Mouse (Mus musculus) hindbrain, embryonic 10.5 days (tissue): Measurements from ENCODE around the gene Cdc14a. TPM values are rescaled to one million over a fixed set of nuclear protein-coding genes. Genes with fewer than 3 reads are reported as not detected.

Experiments used
- DNase-seq: peaks from one replicate; pipeline ENCODE4 v3.0.0-alpha.2; 2017; ENCODE audit warnings: low spot score
- H3K27ac ChIP-seq: fragments of 300-500 bp; sonication (generic); 2 replicates; pipeline ENCODE4 v1.5.1; 2016; ENCODE audit warnings: mild to moderate bottlenecking, moderate library complexity
- H3K27me3 ChIP-seq: fragments of 300-500 bp; sonication (generic); 2 replicates; pipeline ENCODE4 v1.6.1; 2016; ENCODE audit warnings: mild to moderate bottlenecking; ENCODE audit not compliant: poor library complexity, insufficient read depth, severe bottlenecking
- H3K36me3 ChIP-seq: fragments of 300-500 bp; sonication (generic); 2 replicates; pipeline ENCODE4 v1.6.1; 2016; ENCODE audit warnings: mild to moderate bottlenecking, moderate library complexity
- H3K4me1 ChIP-seq: fragments of 300-500 bp; sonication (generic); replicated peaks from 2 replicates; pipeline ENCODE4 v1.6.1; 2016; ENCODE audit warnings: mild to moderate bottlenecking
- H3K4me3 ChIP-seq: fragments of 300-500 bp; sonication (generic); 2 replicates; pipeline ENCODE4 v1.5.1; 2016; ENCODE audit warnings: mild to moderate bottlenecking, moderate library complexity
- H3K9me3 ChIP-seq: fragments of 300-500 bp; sonication (generic); 2 replicates; pipeline ENCODE4 v1.6.1; 2016; ENCODE audit warnings: mild to moderate bottlenecking, moderate library complexity
- WGBS: fragments of 180-500 bp; shearing (Covaris S2); methylation state at CpG from one replicate; pipeline ENCODE4 v1.1.7; 2016; 5-methylcytosine and 5-hydroxymethylcytosine counted together
- polyA plus RNA-seq: library from polyadenylated mRNA; unstranded; fragments of >200 nt; fragmentation: Nextera tagmentation; extraction: Ambion mirVana; gene quantifications from 2 replicates; pipeline ENCODE4 v1.2.1, GENCODE M21; 2016

Gene Cdc14a
- polyA plus RNA-seq, 1 experiment from 2014 or later, result 14.4 TPM

DNA sequence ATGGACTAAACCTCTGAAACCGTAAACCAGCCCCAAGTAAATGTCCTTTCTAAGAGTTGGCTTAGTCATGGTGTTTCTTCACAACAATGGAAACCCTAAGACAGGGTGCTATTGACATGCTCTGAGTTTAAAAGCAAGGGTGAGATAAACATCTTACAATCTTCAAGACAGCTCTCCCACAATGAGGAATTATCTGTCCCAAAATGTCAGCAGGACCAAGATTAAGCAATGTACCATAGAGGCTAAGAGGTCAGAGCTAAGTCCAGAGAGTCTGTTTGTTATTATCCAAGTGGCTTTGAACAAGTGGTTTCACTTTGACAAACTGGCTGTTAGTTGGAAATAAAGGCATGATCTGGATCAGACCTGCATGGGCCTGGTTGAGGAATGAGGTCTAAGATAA is 159.9 kb downstream of the Cdc14a start:
- no peaks in the 10 kb centered on the region for H3K27me3 ChIP-seq
- H3K9me3 ChIP-seq, result no peaks in the 10 kb centered on the region
- DNase-seq, result no peak
- no peaks in the 10 kb centered on the region for H3K36me3 ChIP-seq
- H3K4me1 ChIP-seq, result no peaks in the 10 kb centered on the region
- 89% methylated on average over 1 of the region's 1 CpGs for WGBS
- no peak overlapping the region for H3K27ac ChIP-seq
- H3K4me3 ChIP-seq, result no peak overlapping the region

- no peaks in the 10 kb centered on the region for H3K27me3 ChIP-seq
- no peak overlapping the region for H3K27ac ChIP-seq
- DNase-seq, result no peak
- 93% methylated on average over 5 of the region's 5 CpGs for WGBS
- H3K4me1 ChIP-seq, result no peaks in the 10 kb centered on the region
- no peaks in the 10 kb centered on the region for H3K9me3 ChIP-seq
- no peak overlapping the region for H3K4me3 ChIP-seq
- H3K36me3 ChIP-seq, result no peaks in the 10 kb centered on the region
These were observed 160.8 kb downstream of the Cdc14a start for GRCm38 (mm10) chr3:116263061-116263460.

- H3K9me3 ChIP-seq, result no peaks in the 10 kb centered on the region
- no peak overlapping the region for H3K4me3 ChIP-seq
- 59% methylated on average over 5 of the region's 5 CpGs for WGBS
- no peak overlapping the region for H3K27ac ChIP-seq
- H3K36me3 ChIP-seq, result no peaks in the 10 kb centered on the region
- DNase-seq, result no peak
- H3K27me3 ChIP-seq, result peaks cover 46% of the 10 kb centered on the region
- peaks cover 23% of the 10 kb centered on the region for H3K4me1 ChIP-seq
These were observed 167.7 kb downstream of the Cdc14a start for GRCm38 (mm10) chr3:116256104-116256503.

DNA sequence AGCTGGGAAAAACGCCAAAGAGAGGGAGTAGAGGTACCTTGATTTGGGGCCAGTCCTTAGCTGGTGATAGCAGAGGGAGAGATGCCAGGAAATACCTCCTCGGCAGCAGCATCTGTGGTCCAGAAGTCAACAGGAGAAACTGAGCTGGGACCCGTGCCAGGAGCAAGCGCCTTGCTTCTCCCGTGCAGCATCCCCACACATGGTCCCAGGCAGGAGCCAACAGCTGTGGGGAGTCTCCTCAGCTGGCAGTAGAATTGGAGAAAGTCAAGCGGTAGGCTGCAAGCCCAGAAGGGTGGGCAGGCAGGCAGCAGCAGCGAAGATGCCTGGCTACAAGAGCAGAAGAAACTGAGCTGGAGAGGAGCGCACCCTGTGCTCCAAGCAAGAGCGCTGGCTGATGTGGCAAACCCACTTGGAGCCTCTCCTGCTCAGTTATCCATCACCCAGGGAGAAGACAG is 170.7 kb downstream of the Cdc14a start, which contains the start of gene Gpr88:
Gene Gpr88, minus strand, starts transcription at position 427 of the 455 bp plus-strand sequence.
- Histone ChIP-seq H3K27me3 (peaks cover 76% of the 10 kb centered on the region), H3K36me3 (no peaks in the 10 kb centered on the region), H3K9me3 (no peaks in the 10 kb centered on the region), H3K27ac (peak within 1 kb of the TSS; percentile 78; the same call in 1 of the 2 replicates), H3K4me1 (peaks cover 26% of the 10 kb centered on the region), H3K4me3 (peak within 1 kb of the TSS; percentile 64)
- peak; percentile 50 for DNase-seq
- 4% methylated on average over 9 of the region's 9 CpGs for WGBS

DNA sequence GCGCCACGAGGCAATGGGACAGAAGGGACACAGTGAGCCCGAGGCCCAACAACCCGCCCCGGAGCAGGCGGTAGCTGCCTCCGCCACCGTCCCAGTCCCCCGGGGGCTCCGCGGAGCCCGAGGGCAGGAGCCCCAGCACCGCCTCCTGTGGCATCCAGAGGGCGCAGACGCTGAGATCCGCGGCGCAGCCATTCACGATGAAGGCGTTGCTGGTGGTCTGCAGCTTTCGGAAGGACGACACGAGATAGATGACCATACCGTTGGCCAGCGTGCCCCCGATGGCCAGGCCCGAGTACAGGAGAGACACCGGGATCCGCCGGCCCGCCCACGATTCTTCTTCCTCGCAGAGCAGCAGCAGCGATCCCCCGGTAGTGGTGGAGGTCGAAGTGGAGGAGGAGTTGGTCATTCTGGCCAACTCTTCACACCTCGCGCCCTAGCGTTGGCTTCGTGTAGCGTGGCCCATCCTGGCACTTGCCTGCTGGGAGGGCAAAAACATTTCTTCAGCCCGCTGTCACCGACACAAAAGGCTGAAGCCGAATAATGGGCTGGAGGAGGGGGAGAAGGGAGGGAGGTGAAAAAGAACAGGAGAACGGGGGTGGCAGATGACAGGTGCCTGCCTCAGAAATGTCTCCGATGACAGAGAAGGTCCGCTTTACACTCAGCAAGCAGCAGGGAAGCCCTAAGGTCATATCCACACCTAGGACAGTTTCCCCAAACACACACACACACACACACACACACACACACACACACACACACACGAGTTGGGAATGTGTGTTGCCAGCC is 171.4 kb downstream of the Cdc14a start:
- WGBS, result under 1% methylated on average over 48 of the region's 48 CpGs
- DNase-seq, result peak; percentile 63
- H3K9me3 ChIP-seq, result no peaks in the 10 kb centered on the region
- peaks cover 83% of the 10 kb centered on the region for H3K27me3 ChIP-seq
- peak overlapping the region; percentile 64 for H3K4me3 ChIP-seq
- peaks cover 32% of the 10 kb centered on the region for H3K4me1 ChIP-seq
- peak overlapping the region; percentile 78; the same call in 1 of the 2 replicates for H3K27ac ChIP-seq
- H3K36me3 ChIP-seq, result no peaks in the 10 kb centered on the region

DNA sequence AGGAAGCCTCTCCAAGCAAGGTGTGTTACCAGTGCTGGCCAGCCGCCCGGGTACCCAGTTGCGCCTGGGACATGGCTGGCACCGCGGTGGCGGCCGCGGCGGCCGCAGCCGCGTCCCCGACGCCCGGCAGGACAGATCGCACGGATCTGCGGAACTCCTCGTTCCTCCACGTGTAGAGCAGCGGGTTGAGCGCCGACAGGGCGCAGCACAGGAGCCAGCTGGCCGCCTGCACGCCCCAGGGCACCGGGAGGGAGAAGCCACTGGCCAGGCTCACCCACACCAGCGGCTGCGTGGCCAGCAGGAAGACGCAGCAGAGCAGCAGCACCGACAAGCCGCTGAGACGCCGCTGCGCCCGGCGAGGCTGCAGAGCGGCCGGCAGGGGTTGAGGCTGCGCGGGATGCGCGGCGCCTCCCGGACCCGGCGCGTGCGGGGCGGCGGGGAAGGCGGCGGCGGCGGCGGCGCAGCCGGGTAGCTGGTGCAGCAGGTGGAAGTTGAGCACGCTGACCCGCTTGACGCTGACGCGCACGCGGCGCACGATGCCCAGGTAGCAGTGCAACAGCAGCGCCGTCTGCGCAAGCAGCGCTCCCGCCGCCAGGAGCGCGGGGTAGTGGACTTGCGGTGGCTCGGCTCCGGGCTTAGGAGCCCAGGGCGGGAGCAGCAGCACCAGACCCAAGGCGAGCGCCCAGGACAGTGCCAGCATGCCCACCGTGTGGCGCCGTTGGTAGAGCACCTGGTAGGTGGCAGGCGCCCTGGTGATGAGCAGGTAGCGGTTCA is 172.2 kb downstream of the Cdc14a start:
- WGBS, result under 1% methylated on average over 86 of the region's 86 CpGs
- H3K9me3 ChIP-seq, result no peaks in the 10 kb centered on the region
- H3K27ac ChIP-seq, result peak overlapping the region; percentile 78
- DNase-seq, result peak; percentile 71
- peak overlapping the region; percentile 64 for H3K4me3 ChIP-seq
- H3K4me1 ChIP-seq, result peaks cover 32% of the 10 kb centered on the region
- H3K36me3 ChIP-seq, result no peaks in the 10 kb centered on the region
- peaks cover 83% of the 10 kb centered on the region for H3K27me3 ChIP-seq

DNA sequence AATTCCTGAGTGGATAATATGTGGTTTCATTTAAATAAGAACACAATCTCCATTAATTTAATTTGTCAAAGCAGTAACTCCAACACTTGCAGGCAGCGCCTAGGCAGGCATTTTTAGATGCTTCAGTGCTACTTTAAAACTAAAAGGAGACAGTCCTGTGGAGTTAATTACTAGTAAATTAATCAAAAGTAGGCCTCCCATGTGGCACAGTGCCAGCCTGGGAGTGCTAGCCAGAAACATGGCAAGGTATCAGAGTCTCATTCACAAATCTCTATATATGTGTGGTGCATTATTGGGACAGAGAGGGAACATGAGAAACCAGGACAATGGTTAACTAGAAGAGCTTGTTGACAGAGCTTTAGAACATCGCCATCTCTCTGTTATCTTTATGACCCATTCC is 174.8 kb downstream of the Cdc14a start:
- WGBS, result 93% methylated on average over 2 of the region's 2 CpGs
- no peak overlapping the region for H3K27ac ChIP-seq
- no peak overlapping the region for H3K4me3 ChIP-seq
- no peak for DNase-seq
- peaks cover 66% of the 10 kb centered on the region for H3K27me3 ChIP-seq
- no peaks in the 10 kb centered on the region for H3K36me3 ChIP-seq
- no peaks in the 10 kb centered on the region for H3K9me3 ChIP-seq
- H3K4me1 ChIP-seq, result peaks cover 32% of the 10 kb centered on the region

DNA sequence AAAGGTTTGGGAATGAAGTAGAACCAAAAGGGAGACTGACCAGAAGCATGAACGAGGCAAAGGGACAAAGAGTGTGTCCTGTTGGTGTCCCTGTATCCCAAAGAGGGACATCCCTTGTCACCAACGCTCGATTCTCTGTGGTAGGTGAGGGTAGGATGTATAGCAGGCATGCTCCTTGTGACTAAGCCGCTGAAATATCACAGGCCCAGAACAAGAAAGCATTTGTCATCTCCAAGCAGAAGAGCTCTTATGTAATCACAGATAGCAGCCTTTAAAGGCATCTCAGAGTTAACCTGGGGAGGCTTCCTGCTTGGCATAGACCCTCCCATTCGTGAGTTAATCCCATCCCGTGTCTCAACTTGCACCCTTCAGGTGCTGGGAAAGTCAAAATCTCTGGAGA is 179.4 kb downstream of the Cdc14a start:
- no peak for DNase-seq
- H3K36me3 ChIP-seq, result no peaks in the 10 kb centered on the region
- peaks cover 9% of the 10 kb centered on the region; the same call in 1 of the 2 replicates for H3K4me1 ChIP-seq
- peaks cover 20% of the 10 kb centered on the region for H3K27me3 ChIP-seq
- no peaks in the 10 kb centered on the region for H3K9me3 ChIP-seq
- H3K27ac ChIP-seq, result no peak overlapping the region
- WGBS, result 73% methylated on average over 6 of the region's 6 CpGs
- no peak overlapping the region for H3K4me3 ChIP-seq

- H3K4me3 ChIP-seq, result no peak overlapping the region
- no peak for DNase-seq
- WGBS, result 74% methylated on average over 9 of the region's 9 CpGs
- no peaks in the 10 kb centered on the region for H3K9me3 ChIP-seq
- peaks cover 3% of the 10 kb centered on the region; the same call in 1 of the 2 replicates for H3K4me1 ChIP-seq
- peaks cover 2% of the 10 kb centered on the region; the same call in 1 of the 2 replicates for H3K27me3 ChIP-seq
- H3K36me3 ChIP-seq, result no peaks in the 10 kb centered on the region
- H3K27ac ChIP-seq, result no peak overlapping the region
These were observed 181.1 kb downstream of the Cdc14a start for GRCm38 (mm10) chr3:116242685-116243084.

- Histone ChIP-seq H3K36me3 (no peaks in the 10 kb centered on the region), H3K4me1 (no peaks in the 10 kb centered on the region), H3K27me3 (no peaks in the 10 kb centered on the region), H3K9me3 (no peaks in the 10 kb centered on the region), H3K27ac (no peak overlapping the region), H3K4me3 (no peak overlapping the region)
- WGBS, result 89% methylated on average over 5 of the region's 5 CpGs
- no peak for DNase-seq
These were observed 186.3 kb downstream of the Cdc14a start for GRCm38 (mm10) chr3:116237527-116237926.

DNA sequence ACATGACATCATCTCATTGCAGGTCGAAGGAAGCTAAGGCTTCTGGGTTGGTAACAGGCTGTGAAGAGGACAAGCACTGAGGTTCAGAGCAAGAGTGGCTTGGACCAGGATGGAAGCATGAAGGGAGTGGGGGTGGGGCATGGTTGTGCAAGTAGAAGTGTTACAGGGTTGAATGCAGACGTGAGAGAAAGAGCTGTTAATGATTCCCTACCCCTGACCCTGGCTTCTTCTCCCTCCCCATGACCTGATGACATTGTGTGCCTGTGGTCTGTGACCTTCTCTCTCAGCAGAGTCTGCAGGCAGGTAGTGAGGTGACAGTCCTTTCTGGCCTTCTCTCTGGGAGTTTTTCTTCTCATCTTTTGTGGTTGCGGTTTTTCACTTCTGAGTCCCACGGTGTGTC is 187.0 kb downstream of the Cdc14a start:
- WGBS, result 74% methylated on average over 4 of the region's 4 CpGs
- Histone ChIP-seq H3K4me1 (no peaks in the 10 kb centered on the region), H3K27me3 (no peaks in the 10 kb centered on the region), H3K4me3 (no peak overlapping the region), H3K27ac (no peak overlapping the region), H3K9me3 (no peaks in the 10 kb centered on the region), H3K36me3 (no peaks in the 10 kb centered on the region)
- no peak for DNase-seq

DNA sequence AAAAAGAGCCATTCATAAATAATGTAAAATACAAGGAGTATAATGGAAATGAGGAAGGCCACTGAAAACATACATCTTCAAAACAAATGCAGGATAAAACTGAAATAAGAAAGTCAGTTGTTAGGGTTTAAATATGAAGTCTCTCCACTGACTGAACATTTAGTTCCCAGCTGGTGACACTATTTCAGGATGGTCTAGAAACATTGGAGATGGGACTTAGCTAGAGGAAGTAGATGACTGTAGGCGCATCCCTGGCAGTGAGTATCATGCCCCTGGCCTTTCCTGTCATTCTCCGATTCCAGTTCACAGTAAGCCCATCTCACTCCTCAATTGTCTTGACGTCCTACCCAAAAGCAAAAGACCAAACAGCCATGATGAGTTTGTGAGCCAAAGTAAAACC is 190.3 kb downstream of the Cdc14a start:
- WGBS, result 84% methylated on average over 3 of the region's 3 CpGs
- Histone ChIP-seq H3K9me3 (no peaks in the 10 kb centered on the region), H3K4me3 (no peak overlapping the region), H3K36me3 (no peaks in the 10 kb centered on the region), H3K4me1 (peaks cover 11% of the 10 kb centered on the region), H3K27me3 (no peaks in the 10 kb centered on the region), H3K27ac (no peak overlapping the region)
- no peak for DNase-seq

GRCm38 (mm10) chr3:116232763-116233162 is 191.1 kb downstream of the Cdc14a start:
- no peak overlapping the region for H3K4me3 ChIP-seq
- no peaks in the 10 kb centered on the region for H3K27me3 ChIP-seq
- no peak overlapping the region for H3K27ac ChIP-seq
- H3K9me3 ChIP-seq, result no peaks in the 10 kb centered on the region
- DNase-seq, result no peak
- H3K36me3 ChIP-seq, result no peaks in the 10 kb centered on the region
- peaks cover 14% of the 10 kb centered on the region for H3K4me1 ChIP-seq
- 90% methylated on average over 5 of the region's 5 CpGs for WGBS
